Mouse (Mus musculus): Measurements from ENCODE around the gene Slc41a1. TPM values are rescaled to one million over a fixed set of nuclear protein-coding genes. Genes with fewer than 3 reads are reported as not detected.
"Not testable (repeated sequence)": the region's sequence is repeated elsewhere in the genome, so short reads cannot be mapped to it uniquely, and the experiment has no call there.

Slc41a1 gene
- total and polyA plus RNA-seq, 2 experiments from 2014 or later: 21.0 to 45.5 TPM

DNA sequence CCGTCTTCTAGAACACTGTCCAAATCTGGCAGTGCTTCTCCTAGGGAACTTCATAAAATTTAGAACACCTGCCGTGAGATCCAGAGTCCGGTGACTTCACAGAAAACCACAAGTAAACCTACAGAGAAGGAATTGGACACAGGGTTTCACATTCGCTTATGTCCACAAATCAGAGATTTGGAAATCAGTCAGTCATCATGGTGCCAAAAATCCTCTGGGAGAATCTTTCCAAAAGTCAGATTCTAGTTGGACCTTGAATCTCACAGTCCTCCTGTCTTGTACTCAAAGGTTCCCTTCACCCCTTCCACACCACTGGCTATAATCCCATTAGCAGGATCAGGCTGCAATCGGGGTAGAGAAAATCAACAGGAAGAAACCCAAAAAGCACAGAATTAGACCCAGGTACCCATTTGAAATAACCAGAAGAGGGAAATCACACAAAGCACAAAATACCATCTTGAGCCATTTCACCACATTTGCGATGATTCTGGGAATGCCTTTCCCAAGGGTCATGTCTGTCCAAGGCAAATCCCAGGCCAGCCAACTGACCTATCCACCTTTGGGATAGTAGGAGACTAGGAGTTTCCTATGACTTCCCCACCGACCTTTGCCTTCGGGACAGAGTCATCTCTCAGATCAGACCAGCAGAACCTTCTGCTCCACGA is 14.5 kb upstream of the Slc41a1 start:
- Histone ChIP-seq H3K9ac (replicated peaks; ENCODE audit: low read length, poor library complexity, severe bottlenecking) (no peak overlapping the region), H3K4me3 (ENCODE audit: low read depth, low read length) (no peak overlapping the region), H3K9me3 (ENCODE audit: low read length) (no peaks in the 10 kb centered on the region), H3K36me3 (ENCODE audit: insufficient read depth, low read length) (no peaks in the 10 kb centered on the region), H3K27me3 (ENCODE audit: insufficient read depth, low read length) (no peaks in the 10 kb centered on the region), H3K27ac (ENCODE audit: low read depth, low read length) (no peak overlapping the region), H3K4me2 (ENCODE audit: low read depth, low read length, poor library complexity, severe bottlenecking) (no peak overlapping the region), H3K4me1 (ENCODE audit: insufficient read depth, low read length) (no peaks in the 10 kb centered on the region)
- DNase-seq (ENCODE audit: low spot score) (no peak), ATAC-seq (ENCODE audit: low FRiP score) (no peak)
- TF ChIP-seq CTCF (IDR thresholded peaks at IDR 0.05): no peak
- WGBS: 78% methylated on average over 9 of the region's 9 CpGs

DNA sequence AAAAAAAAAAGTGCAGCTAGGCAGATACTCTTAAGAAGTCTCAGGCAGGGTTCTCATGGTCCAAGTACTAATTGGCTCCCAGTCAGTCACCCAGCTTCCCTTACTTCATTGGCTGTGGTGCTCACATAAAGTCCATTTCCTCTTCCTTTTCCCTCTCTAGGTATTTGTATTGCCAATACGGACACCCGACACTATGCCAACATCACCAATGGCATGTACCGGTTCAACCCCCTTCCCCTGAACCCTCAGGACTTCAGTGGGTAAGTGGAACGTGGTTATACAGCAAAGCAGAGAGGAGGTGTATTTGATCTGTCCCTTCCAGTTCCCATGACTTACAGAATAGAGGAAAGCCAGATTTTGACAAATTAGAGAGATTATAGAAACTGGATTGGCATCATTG is 13.6 kb upstream of the Slc41a1 start:
- H3K4me3 ChIP-seq (ENCODE audit: low read depth, low read length): no peak overlapping the region
- H3K4me2 ChIP-seq (ENCODE audit: low read depth, low read length, poor library complexity, severe bottlenecking): no peak overlapping the region
- no peak overlapping the region for H3K9ac ChIP-seq (replicated peaks; ENCODE audit: low read length, poor library complexity, severe bottlenecking)
- no peak for TF ChIP-seq CTCF (IDR thresholded peaks at IDR 0.05)
- 91% methylated on average over 4 of the region's 4 CpGs for WGBS
- no peaks in the 10 kb centered on the region for H3K27me3 ChIP-seq (ENCODE audit: insufficient read depth, low read length)
- ATAC-seq (ENCODE audit: low FRiP score) (no peak), DNase-seq (ENCODE audit: low spot score) (no peak)
- no peak overlapping the region for H3K27ac ChIP-seq (ENCODE audit: low read depth, low read length)
- no peaks in the 10 kb centered on the region for H3K36me3 ChIP-seq (ENCODE audit: insufficient read depth, low read length)
- H3K4me1 ChIP-seq (ENCODE audit: insufficient read depth, low read length): no peaks in the 10 kb centered on the region
- no peaks in the 10 kb centered on the region for H3K9me3 ChIP-seq (ENCODE audit: low read length)

DNA sequence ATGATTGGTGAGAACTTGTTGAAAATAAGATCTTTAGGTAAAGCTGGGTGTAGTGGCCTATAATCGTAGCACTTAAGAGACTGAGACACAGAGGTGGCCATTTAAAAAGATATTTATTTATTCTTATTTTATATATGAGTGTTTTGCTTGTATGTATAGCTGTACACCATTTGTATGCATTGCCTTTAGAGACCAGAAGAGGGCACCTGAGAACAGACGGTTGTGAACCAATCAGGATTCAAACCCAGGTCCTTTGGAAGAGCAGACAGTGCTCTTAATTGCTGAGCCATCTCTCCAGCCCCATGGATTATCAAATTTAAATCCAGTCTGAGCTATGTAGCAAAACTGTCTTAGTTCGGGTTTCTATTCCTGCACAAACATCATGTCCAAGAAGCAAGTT is 13.1 kb upstream of the Slc41a1 start:
- no peak overlapping the region for H3K4me2 ChIP-seq (ENCODE audit: low read depth, low read length, poor library complexity, severe bottlenecking)
- no peaks in the 10 kb centered on the region for H3K27me3 ChIP-seq (ENCODE audit: insufficient read depth, low read length)
- 87% methylated on average over 3 of the region's 3 CpGs for WGBS
- no peak overlapping the region for H3K27ac ChIP-seq (ENCODE audit: low read depth, low read length)
- 0 out of 2 replicates have a peak, but pooled peaks cover 2% of the 10 kb centered on the region for H3K9me3 ChIP-seq (ENCODE audit: low read length)
- no peak; the same call in 1 of the 2 replicates for TF ChIP-seq CTCF (IDR thresholded peaks at IDR 0.05)
- H3K4me1 ChIP-seq (ENCODE audit: insufficient read depth, low read length): no peaks in the 10 kb centered on the region
- H3K36me3 ChIP-seq (ENCODE audit: insufficient read depth, low read length): no peaks in the 10 kb centered on the region
- H3K9ac ChIP-seq (replicated peaks; ENCODE audit: low read length, poor library complexity, severe bottlenecking): no peak overlapping the region
- DNase-seq (ENCODE audit: low spot score): no peak
- H3K4me3 ChIP-seq (ENCODE audit: low read depth, low read length): no peak overlapping the region
- no peak for ATAC-seq (ENCODE audit: low FRiP score)

DNA sequence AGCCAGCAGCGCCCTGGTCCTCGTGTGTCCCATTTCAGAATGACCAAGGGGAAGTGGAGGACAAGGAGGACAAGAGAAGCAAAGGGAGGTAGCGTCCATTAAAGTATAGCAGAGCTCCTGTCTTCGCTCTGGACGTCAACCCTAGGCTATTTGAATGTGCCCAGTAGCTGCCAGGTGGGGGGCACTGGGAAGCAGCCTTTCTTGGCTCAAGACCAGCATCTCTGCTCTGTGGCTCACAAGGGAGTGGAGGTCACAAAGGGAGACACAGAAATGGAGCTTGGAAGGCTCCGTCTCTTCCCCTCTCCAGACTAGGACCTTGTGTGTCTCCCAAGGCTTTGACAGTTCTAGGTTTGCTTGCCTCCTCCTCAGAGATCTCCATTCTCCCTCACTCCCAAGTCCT is 10.4 kb upstream of the Slc41a1 start:
- no peak overlapping the region for H3K27ac ChIP-seq (ENCODE audit: low read depth, low read length)
- H3K36me3 ChIP-seq (ENCODE audit: insufficient read depth, low read length): no peaks in the 10 kb centered on the region
- TF ChIP-seq CTCF (IDR thresholded peaks at IDR 0.05): no peak
- ATAC-seq (ENCODE audit: low FRiP score): no peak
- H3K4me1 ChIP-seq (ENCODE audit: insufficient read depth, low read length): no peaks in the 10 kb centered on the region
- H3K4me3 ChIP-seq (ENCODE audit: low read depth, low read length): no peak overlapping the region
- no peak for DNase-seq (ENCODE audit: low spot score)
- H3K9ac ChIP-seq (replicated peaks; ENCODE audit: low read length, poor library complexity, severe bottlenecking): no peak overlapping the region
- WGBS: 66% methylated on average over 6 of the region's 6 CpGs
- no peaks in the 10 kb centered on the region for H3K27me3 ChIP-seq (ENCODE audit: insufficient read depth, low read length)
- no peak overlapping the region for H3K4me2 ChIP-seq (ENCODE audit: low read depth, low read length, poor library complexity, severe bottlenecking)
- H3K9me3 ChIP-seq (ENCODE audit: low read length): 0 out of 2 replicates have a peak, but pooled peaks cover 3% of the 10 kb centered on the region

DNA sequence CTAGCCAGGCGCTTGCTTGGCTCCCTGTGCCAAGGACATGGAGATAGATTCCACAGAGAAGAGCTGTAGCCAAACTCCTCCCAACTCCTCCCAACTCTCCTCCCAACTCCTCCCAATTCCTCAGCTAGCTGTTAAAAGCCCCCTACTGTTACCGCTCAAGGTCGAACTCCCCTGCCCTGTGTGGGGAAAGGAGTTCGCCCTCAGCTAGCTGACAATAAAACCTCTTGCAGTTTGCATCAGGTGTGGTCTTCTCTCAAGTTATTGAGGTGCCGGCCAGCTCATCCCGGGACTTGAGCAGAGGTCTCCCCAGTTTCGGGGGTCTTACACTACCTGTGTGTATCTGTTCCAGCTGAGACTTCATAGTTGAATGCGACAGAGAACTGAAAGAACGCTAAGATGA is 6.9 kb upstream of the Slc41a1 start:
- not testable (repeated sequence) for H3K27ac ChIP-seq (ENCODE audit: low read depth, low read length); H3K27me3 ChIP-seq (ENCODE audit: insufficient read depth, low read length); H3K9ac ChIP-seq (replicated peaks; ENCODE audit: low read length, poor library complexity, severe bottlenecking); ATAC-seq (ENCODE audit: low FRiP score); H3K4me3 ChIP-seq (ENCODE audit: low read depth, low read length); H3K4me1 ChIP-seq (ENCODE audit: insufficient read depth, low read length); H3K9me3 ChIP-seq (ENCODE audit: low read length); H3K4me2 ChIP-seq (ENCODE audit: low read depth, low read length, poor library complexity, severe bottlenecking); H3K36me3 ChIP-seq (ENCODE audit: insufficient read depth, low read length); DNase-seq (ENCODE audit: low spot score)
- 76% methylated on average over 8 of the region's 9 CpGs for WGBS

DNA sequence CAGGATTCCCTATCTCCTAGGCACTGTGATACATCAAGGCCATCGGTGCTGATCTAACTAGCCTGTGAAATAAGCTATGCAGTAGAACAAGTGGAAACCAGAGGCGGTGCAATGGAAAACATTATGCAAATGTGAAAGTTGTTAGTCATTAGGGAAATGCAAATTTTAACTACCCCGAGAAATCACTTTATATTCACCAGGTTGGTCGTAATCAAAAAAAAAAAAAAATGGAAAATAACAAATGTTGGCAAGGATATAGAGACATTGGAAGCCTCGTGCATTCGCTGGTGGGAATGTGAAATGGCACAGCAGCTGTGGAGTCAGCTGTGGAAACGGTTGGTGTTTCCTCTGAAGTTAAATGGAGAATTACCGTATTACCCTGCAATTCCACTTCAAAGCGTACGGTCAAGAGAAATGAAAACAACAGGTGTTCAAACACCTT is 6.4 kb upstream of the Slc41a1 start:
- Histone ChIP-seq H3K27ac (ENCODE audit: low read depth, low read length) (no peak overlapping the region), H3K9me3 (ENCODE audit: low read length) (0 out of 2 replicates have a peak, but pooled peaks cover 3% of the 10 kb centered on the region), H3K36me3 (ENCODE audit: insufficient read depth, low read length) (no peaks in the 10 kb centered on the region), H3K9ac (replicated peaks; ENCODE audit: low read length, poor library complexity, severe bottlenecking) (no peak overlapping the region), H3K27me3 (ENCODE audit: insufficient read depth, low read length) (no peaks in the 10 kb centered on the region), H3K4me2 (ENCODE audit: low read depth, low read length, poor library complexity, severe bottlenecking) (no peak overlapping the region), H3K4me1 (ENCODE audit: insufficient read depth, low read length) (no peaks in the 10 kb centered on the region), H3K4me3 (ENCODE audit: low read depth, low read length) (no peak overlapping the region)
- WGBS: 75% methylated on average over 10 of the region's 10 CpGs
- ATAC-seq (ENCODE audit: low FRiP score): no peak
- no peak for DNase-seq (ENCODE audit: low spot score)
- no peak for TF ChIP-seq CTCF (IDR thresholded peaks at IDR 0.05)

All from midbrain, postnatal 0 days (tissue).